Mouse (Mus musculus) gastrocnemius, postnatal 10 days (tissue): ENCODE measurements around the gene Gm364. TPM values are rescaled to one million over a fixed set of nuclear protein-coding genes. Genes with fewer than 3 reads are reported as not detected.

Experiments
- total RNA-seq, 2 experiments: library from RNA; stranded (reverse); gene quantifications; 2 replicates each; pipeline ENCODE4 v1.2.3; 2021

Gene Gm364
- total RNA-seq, 2 experiments from 2014 or later: not detected

Other genes with a start within 250 kb of the Gm364 start
- gene Cd40lg, start 197.0 kb upstream of the Gm364 start, total RNA-seq: not detected
- 10 to 100 TPM; 74.9 to 91.3 TPM for gene Arhgef6, start 70.4 kb upstream of the Gm364 start, total RNA-seq
- 10 to 100 TPM; 36.7 to 41.6 TPM for gene Rbmx, start 16.1 kb upstream of the Gm364 start, total RNA-seq
- gene Gpr101, start 94.6 kb downstream of the Gm364 start, total RNA-seq: not detected